Mouse (Mus musculus): ENCODE data around the gene Acbd4.

DNA sequence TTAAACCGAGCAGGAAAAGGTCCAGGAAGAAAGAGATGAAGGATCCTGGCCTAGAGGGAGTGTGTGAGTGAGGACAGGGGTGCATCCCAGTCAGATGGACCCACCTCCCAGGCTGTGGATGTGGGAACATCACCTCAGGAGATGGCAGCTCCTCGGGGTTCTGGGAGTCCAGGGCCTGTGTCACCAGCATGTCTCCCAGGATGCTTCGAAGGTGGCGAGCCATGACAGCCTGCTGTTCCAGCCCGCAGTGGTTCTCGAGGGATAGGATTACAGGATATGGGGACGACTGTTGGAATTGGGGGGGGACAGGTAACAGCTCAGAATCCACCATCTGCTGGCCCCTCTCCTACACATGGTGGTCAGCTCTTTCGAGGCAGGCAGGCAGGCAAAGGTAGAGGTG is 24.9 kb upstream of the Acbd4 start:
- no peak for TF ChIP-seq CTCF (IDR thresholded peaks at IDR 0.05; ENCODE audit: control insufficient read depth, insufficient read depth, insufficient replicate concordance, low read depth, low read length)
- TF ChIP-seq POLR2A (IDR thresholded peaks at IDR 0.05; ENCODE audit: control insufficient read depth, low read depth, low read length): no peak
